Mouse (Mus musculus): ENCODE measurements around the gene Ppp1r26.
A peak's percentile ranks its signal among the peaks of the same experiment; 100 is the strongest.
"Not testable (repeated sequence)": the region's sequence is repeated elsewhere in the genome, so short reads cannot be mapped to it uniquely, and the experiment has no call there.

The Ppp1r26 gene

DNA sequence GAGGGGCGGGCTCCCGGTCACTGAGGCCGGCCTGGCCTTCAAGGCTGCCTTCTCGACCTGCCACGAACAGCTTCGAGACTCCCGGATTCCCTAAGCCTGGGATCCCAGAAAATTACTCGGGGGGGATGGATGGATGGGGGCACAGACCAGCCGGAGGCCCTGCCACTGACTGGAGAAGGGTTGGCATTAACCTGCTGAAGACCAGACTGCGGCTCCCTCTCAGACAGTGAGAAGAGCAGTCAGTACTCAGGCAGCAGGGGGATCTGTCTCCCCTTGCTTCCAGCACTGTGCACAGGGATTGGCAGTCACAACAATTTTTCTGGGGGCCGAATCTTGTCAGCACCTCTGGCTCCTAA is 693 bp downstream of the Ppp1r26 start:
- DNase-seq = no peak

DNA sequence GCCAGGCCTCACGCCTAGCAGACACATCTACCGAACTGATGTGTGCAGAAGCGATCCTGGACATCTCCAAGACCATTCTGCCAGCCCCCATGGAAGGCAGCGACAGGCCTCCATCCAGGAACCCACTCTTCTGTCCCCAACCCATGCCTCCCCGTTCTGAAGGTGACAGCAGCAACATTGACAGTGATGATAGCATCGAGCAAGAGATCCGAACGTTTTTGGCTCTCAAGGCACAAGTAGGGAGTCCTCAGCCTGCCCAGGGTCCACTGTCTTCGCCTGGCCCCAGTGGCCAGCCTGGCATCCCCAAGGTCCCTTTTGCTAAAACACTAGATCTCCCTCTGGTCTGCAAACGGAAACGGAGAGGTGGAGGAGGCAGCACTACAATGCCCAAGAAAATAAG is 5.1 kb downstream of the Ppp1r26 start:
- DNase-seq = no peak

DNA sequence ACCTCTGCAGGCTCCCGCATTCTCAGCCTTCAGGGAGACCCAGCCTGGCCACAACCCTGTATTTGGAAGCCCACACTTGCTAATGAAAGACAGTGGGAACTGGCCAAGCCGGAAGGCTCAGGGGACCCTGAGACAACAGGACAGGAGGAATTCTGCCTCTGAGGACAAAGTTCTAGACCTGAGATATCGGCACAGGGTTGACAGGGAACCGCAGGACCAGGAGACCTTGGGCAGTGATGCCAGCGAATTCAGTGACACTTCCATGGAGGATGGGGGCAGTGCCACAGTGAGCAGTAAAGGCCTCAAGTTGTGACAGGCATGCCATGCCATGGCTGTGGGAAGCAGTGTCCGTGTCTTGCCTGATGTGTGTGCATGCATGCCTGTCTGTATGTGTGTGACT is 6.9 kb downstream of the Ppp1r26 start:
- DNase-seq = no peak

DNA sequence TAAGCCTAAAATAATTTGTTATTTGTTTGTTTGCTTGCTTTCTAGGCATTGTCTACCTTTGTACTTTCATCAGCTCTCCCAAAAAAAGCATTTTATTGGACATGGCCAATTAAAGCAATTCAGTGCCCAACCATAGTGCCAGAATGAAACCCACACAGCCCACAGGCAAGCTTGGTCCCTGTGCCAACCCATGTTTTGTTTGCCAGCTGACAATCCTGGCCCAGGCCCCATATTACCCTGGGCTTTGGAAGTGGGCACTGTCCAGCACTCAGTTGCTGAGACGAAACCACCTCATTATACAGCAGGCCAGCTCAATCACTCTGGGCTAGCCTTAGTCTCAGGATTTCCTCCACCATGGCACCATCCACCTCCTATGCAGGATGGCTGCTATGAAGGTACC is 10.0 kb downstream of the Ppp1r26 start:
- DNase-seq = no peak

DNA sequence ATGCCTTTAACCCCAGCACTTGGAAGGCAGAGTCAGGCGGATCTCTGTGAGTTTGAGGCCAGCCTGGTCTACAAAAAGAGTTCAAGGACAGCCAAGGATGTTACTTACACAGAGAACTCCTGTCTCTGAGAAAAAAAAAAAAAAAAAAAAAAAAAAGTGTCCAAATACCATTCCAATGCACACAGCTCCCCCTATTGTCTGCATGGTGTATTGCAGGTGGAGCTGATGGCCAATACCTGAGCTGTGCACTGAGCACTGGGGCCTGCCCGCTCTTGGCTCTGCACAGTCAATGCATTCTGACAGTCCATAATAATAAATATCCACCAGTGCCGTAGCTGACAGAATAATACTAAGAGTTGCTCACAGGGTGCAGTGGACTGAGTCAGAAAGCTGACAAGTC is 17.3 kb downstream of the Ppp1r26 start:
- DNase-seq = peak; percentile 78

DNA sequence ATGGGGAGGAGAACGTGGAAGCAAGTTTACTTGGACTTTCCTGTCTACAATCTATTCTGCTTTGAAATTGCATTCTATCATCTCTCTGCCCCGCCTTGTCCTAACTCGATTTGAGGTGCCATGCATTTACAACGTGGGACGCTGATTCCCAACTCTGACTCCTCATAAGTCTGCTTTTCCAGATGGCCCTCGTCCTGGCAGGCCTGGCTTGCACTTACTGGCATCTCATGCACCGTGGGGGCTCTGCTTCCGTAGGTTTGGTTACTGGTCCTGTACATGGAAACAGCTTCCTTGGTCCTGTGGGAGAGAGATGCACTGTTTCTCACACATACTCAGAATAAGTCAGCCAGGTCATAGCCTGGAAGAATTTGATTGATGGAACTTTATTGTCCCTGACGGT is 18.3 kb downstream of the Ppp1r26 start:
- DNase-seq = no peak

DNA sequence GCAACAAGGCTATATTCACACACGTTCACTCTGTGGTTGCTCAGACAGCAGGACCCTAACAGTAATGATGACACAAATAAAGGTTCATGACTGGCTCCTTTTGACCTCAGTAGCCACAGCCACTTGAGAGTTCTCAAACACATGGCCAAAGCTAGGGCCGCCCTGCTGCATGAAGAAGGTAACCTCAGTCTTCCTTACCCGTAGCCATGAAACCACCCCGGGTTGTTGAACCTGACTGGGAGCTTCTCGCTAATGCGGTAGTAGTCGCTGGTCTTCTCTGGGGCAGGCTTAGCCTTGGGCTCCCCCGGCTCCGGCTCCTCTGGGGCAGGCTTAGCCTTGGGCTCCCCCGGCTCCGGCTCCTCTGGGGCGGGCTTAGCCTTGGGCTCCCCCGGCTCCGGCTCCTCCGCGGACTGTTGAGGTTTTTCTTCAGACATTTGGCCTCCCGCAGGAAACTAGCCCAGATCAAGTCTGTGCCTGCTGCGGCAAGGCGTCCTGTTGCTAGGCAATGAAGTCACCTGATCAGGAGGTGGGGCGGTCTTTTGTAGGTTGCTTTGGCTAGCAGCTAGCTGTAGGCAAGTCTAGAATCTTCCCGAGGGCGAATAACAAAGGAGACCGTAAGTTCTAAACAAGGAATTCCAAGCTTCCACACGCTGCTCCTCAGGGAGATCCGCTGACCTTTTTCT is 19.4 kb downstream of the Ppp1r26 start, which contains the start of gene 1700007K13Rik:
Gene 1700007K13Rik (minus strand): TSS at position 497 of the 683 bp plus-strand sequence.
- DNase-seq = peak; percentile 69

DNA sequence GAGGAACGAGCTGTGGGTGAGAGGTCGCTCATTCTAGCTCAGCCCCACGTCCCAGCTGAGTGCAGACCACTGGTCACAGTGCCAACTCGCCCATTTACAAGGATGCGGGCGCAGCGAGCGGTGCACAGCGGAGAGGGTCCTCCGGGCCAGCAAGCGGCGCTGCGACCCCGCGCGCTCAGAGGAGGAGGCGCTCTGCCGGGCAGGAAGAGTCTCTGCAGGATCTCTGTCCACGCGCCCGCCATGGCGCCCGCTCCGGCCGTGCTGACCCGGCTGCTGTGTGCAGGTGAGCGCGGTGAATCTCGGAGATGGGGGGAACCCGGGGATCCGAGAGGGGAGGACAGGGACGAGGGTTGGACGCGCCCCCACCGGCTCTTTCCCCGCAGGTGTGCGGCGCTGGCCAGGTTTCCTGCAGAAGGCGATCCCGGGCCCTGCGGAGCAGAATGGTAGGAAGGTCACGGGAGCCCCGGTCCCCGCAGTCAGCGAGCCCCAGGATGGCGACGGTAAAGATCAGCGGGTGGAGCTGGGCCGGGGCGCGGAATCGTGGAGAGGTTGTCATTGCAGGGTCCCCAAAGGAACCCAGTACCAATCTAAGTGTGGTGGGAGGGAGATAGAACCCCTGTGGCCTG is 21.4 kb downstream of the Ppp1r26 start, which contains the start of gene Mrps2:
Gene Mrps2 (plus strand): TSS at position 207 of the 626 bp plus-strand sequence.
- DNase-seq = peak; percentile 89

DNA sequence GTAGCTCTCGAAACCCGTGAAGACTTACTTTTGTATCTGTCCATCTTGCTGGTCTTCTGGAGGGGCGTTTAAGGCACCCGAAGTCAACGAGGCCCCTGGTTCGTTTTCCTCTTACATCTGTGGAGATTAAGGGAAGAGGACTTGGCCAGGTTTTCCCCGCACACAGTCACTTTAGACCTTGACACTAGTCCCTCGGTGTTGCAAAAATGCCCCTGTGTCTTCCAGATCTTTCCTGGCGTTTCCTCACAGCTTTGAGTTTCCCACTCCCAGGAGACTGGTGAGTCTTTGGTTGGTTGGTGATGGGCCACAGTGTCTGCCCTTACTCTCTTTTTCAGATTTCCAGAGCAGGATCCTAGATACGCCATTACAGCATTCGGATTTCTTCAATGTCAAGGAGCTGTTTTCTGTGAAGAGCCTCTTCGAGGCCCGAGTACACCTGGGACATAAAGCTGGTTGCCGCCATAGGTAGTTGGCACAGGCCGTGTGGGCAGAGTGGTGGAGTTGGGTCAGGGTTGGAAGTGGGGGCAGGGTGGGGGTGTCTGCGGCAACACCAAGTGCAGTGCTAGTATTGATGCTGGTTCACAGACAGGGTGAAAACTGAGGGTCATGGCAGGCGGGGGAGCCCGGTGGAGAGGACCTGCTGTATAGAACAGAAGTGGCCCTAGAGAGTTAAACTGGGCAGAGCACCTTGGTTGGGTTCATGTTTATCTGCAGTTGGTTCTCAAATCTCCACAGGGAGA is 22.1 kb downstream of the Ppp1r26 start:
- DNase-seq = no peak

DNA sequence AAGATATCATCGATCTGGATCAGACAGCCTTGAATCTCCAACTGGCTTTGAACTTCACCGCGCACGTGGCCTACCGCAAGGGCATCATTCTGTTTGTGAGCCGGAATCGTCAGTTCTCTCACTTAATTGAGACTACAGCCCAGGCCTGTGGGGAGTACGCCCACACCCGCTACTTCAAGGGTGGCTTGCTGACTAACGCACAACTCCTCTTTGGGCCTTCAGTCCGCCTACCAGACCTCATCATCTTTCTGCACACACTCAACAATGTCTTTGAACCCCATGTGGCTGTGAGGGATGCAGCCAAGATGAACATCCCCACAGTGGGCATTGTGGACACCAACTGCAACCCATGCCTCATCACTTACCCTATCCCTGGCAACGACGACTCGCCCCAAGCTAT is 22.9 kb downstream of the Ppp1r26 start:
- no peak for DNase-seq

DNA sequence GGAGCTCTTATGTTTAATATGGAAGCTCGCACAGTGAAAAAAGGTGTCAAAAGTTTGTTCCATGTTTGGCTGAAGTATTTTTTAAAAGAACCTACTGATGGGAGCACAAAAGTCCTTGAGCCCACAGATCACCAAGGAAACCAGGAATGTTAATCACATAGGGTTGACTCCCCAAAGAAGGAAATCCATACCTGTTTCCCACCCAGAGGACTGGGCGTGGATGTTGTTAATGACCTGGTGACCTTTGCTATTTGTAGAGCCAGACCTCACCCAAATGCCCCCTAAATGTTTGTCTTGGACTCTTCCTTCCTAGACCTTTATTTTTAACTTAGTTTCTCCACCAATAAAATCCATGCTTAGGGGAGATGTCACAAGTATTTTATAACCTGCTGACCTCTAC is 24.0 kb downstream of the Ppp1r26 start:
- no peak for DNase-seq

DNA sequence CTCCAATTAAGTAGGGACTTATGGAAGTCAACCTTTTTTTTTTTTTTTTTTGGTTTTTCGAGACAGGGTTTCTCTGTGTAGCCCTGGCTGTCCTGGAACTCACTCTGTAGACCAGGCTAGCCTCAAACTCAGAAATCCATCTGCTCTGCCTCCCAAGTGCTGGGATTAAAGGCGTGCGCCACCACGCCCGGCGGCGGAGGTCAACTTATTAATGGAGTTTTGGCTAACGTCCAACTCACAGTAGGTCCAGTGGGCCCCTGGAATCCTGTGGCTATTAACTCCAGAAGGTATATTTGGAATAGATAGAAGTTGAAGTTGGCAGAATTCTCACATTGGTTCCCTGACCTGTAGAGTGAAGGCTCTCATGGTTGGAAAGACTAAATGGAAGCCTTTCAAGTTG is 25.4 kb downstream of the Ppp1r26 start:
- DNase-seq = not testable (repeated sequence)

DNA sequence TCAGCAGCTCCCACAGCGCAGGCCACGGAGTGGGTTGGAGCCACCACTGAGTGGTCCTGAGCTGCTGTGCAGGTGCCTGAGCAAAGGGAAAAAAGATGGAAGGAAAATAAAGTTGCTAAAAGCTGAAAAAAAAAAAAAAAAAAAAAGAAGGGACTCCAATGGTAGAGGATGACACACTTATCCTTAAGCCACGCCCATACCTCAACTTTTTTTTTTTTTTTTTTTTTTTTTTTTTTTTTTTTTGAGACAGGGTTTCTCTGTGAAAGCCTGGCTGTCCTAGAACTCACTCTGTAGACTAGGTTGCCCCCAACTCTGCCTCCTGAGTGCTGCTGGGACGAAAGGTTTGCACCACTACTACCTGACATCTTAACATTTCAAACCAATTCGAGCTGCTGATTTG is 31.4 kb downstream of the Ppp1r26 start:
- not testable (repeated sequence) for DNase-seq

DNA sequence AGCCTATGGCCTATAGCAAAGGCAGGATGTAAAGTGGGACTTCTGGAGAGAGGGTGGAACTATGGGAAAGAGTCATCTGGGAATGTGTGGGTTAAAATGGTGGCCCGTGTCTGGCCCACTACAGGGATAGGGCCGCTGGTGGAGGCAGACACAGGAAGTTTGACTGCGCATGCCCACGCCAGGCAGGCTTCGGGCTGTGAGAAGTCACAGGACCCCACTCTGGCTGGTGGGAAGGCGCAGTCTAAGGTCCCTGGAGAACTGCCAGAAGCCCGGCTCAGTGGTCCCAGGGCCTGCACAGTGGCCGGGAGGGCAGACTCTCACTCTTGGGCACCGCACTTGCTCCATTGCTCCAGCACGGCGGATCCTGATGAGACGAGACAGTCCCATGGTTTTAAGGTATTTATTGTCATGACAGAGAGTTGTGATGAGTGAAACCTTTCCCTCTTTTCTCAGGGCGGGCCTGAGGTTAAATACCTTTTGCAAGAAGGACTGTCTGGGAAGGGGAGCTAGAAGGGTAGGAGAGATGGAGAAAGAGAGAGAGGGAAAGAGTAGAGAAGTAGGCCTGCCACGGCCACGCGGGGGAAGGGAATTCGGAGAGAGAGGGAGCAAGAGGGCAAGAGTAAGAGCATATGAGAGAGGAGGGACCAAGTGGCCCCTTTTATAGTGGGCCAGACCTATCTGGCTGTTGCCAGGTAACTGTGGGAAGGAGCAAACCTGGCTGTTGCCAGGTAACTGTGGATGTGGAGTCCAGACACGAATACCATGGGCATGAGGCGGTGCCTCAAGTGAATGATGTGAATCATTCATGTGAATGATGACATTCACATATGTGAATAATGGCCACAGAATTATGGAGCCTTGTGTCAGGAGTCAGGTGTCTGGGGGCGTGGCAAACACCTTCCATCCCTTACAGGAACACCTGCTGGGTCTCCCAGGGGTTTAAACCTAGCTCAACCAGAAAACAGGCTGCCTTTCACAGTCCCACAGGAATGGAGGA is 32.9 kb downstream of the Ppp1r26 start:
- DNase-seq = no peak

DNA sequence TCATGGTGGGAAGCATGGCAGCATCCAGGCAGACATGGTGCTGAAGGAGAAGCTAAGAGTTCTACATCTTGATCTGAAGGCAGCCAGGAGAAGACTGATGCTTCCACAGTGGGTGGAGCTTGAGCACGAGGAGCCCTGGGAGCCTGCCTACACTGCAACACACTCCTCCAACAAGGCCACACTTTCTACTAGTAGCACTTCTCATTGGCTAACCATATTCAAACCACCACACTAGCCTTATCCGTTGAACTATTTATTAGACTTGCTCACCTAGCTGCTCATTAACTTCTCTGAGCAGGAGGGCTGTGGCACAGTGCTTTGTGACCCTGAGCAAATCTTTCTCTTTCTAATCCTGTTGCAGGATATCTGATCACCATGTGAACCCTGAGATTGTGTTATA is 37.3 kb downstream of the Ppp1r26 start:
- DNase-seq = no peak

DNA sequence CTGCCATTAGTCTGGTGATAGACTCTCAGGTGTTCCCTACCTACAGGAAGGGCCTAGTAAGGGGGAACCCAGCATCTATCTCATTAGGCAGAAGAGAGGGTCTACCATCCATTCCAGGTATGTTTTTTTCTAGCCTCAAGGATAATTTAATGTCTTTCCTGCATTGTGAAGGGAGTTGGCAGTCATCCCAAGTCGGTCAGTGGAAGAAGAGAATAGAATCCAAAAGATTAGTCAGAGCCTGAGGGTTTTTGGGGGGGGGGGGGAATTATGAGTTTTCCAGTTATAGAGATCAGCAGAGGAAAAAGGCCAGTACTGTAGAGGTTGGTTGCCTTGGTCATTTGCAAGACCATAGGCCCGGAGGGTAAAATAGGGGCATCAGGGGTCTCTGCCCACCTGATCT is 47.9 kb downstream of the Ppp1r26 start:
- DNase-seq = no peak

DNA sequence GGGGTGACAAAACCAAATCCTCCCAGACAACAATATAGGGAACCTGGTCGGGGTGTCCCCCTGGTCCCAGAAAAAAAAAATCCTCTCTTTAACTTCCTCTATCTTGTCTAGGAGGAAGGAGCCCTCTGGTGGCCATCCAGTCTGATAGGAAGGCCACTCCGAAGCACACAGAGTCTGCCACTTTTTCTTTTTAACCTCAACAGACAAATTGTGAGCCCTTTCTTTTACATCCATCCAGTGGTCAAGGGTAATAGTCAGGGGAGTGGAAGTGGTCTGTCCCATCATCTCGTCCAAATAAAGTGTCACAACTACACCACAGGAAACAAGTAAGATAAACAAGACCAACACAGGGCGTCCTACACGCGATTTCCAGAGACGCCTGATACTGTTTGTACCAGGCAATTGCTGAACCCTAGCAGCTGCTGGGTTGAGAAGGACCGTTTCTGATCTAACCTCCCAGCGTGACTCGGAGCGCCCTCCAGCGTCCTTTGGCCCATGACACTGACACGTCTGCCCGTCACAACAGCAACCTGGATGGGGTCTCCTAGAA is 48.7 kb downstream of the Ppp1r26 start:
- DNase-seq = no peak

DNA sequence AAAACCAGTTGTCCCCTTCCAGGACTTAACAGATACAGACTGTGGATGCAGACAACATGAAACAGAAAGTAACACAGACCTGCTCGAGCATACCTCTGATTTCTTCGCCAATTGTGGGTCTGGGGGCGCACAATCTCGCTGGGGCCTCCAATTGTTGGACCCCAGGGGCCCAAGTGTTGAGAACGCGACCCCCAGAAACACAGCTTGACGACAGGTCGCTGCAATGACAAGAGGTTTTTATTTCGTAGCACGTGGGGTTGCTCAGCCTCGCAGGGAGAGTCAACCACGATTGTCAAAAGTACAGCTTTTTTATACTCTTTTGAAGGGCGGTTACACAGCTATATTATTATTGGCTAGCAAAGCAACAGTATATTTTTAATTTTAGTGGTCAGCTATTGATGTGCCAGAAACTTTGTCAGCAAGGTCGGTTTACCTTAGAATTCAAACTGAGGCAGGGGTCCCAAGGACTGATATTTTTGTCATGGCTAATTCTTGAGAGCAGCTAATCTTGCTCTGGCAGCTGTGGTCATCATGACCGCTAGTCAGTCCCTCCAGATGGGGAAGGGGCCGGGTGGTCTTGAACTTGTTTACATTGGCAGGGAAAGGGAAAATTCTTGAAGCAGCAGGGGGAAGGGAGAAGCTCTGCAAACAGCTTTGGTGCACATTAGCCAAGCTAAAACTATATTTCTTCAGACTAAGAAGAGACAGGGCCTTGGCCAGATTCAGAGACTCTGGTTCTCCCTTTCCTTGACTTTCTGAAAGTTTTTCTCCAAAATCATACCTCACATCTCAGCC is 49.4 kb downstream of the Ppp1r26 start:
- no peak for DNase-seq

DNA sequence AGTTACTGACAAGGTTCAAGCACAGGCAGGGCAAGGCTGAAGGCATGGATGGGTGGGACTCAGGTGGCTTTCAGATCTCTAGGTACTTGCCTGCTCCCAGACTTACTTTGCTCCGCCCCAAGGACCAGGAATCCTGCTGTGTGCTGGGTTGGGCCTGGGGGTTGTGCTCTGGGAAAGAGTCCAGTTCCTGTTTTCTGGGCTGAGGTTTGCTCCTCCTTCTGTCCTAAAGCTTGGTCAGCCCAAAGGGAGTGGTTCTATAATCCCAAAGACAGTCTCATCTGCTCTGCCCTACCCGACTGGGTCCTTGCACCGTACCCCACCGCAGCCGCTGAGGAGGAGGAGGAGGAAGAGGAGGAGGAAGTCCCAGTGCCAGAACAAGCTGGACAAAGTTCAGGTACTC is 50.1 kb downstream of the Ppp1r26 start, which contains the start of gene Gbgt1:
Gene Gbgt1 (plus strand): TSS at position 221 of the 400 bp plus-strand sequence.
- no peak for DNase-seq

DNA sequence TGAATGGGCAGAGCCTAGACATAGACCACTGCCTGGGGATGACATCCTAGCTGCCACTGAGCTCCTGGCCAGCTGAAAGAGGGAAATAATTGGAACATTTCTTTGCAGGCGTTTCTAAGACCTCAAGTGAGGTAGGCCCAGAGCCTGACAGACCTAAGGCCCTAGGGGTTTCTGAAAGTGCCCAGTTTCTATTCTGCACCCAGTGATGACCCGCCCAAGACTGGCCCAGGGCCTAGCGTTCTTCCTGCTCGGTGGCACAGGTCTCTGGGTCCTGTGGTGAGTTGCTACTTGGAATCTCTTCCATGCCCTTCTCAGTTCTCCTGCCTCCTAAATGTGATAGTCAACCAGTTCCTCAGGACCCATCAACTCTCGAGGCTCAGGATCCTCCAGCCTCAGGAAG is 51.0 kb downstream of the Ppp1r26 start:
- DNase-seq = no peak

DNA sequence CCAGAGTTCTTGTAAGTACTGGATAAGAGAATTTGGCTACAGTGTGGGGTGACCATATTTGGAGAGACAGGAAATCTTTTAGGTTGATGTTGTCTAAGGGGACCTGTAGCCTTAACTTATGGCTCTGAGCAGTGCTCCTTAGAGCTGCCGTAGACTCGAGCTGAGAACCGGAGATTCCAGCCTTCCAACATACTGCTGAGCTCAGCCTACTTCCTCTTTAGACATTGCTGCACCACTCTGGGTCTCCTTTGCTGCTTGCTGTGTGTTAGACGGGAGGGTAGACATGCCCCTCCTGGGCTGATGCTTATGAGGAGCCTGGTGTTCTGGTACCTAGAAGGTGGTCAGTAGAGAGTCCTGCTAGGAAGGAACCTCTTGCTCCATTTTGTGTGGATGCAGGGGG is 51.8 kb downstream of the Ppp1r26 start:
- DNase-seq = no peak

DNA sequence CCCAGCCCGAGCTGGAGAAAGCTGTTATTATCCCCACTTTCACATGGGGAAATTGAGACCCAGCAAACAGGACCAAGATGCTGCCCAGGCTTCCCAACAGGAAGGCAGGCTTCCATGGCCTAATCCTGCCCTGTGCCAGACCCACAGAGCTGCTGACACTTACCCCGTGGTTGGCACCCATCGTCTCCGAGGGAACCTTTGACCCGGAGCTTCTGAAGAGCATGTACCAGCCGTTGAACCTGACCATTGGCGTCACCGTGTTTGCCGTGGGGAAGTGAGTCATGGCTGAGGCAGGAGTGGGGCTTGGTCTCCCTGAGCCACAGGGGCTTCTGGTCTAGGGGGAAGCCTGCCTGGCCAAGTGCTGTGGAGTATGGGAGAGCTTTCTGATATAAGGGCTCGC is 56.4 kb downstream of the Ppp1r26 start:
- DNase-seq = no peak
